Mouse (Mus musculus): ENCODE measurements around the gene Auts2. TPM values are rescaled to one million over a fixed set of nuclear protein-coding genes. Genes with fewer than 3 reads are reported as not detected.

Gene Auts2
- polyA plus RNA-seq, 1 experiment from 2014 or later, result 4.9 TPM

- TF ChIP-seq CTCF (IDR thresholded peaks at IDR 0.05; ENCODE audit: low read depth), result no peak
- Histone ChIP-seq H3K9ac (ENCODE audit: low read depth, low read length) (no peak overlapping the region), H3K27ac (ENCODE audit: low read depth, low read length) (no peak overlapping the region), H3K4me3 (ENCODE audit: low read depth, low read length) (no peak overlapping the region), H3K4me1 (replicated peaks; ENCODE audit: control insufficient read depth, insufficient read depth, low read length) (0 out of 2 replicates have a peak, but pooled peaks cover 9% of the 10 kb centered on the region), H3K9me3 (ENCODE audit: control insufficient read depth) (no peaks in the 10 kb centered on the region), H3K4me2 (replicated peaks; ENCODE audit: low read depth) (no peak overlapping the region), H3K27me3 (replicated peaks; ENCODE audit: control insufficient read depth, insufficient read depth, low read length) (no peaks in the 10 kb centered on the region), H3K36me3 (ENCODE audit: control insufficient read depth, insufficient read depth) (no peaks in the 10 kb centered on the region)
- 65% methylated on average over 3 of the region's 3 CpGs for WGBS
- ATAC-seq, result no peak
Observed at GRCm38 (mm10) chr5:132186659-132187058, 356.5 kb downstream of the Auts2 start.

- 0 out of 2 replicates have a peak, but pooled peaks cover 9% of the 10 kb centered on the region for H3K4me1 ChIP-seq (replicated peaks; ENCODE audit: control insufficient read depth, insufficient read depth, low read length)
- WGBS, result 70% methylated on average over 7 of the region's 7 CpGs
- H3K36me3 ChIP-seq (ENCODE audit: control insufficient read depth, insufficient read depth), result no peaks in the 10 kb centered on the region
- no peak overlapping the region for H3K9ac ChIP-seq (ENCODE audit: low read depth, low read length)
- no peak for TF ChIP-seq CTCF (IDR thresholded peaks at IDR 0.05; ENCODE audit: low read depth)
- H3K9me3 ChIP-seq (ENCODE audit: control insufficient read depth), result no peaks in the 10 kb centered on the region
- ATAC-seq, result no peak
- no peak overlapping the region for H3K4me2 ChIP-seq (replicated peaks; ENCODE audit: low read depth)
- H3K27me3 ChIP-seq (replicated peaks; ENCODE audit: control insufficient read depth, insufficient read depth, low read length), result no peaks in the 10 kb centered on the region
- no peak overlapping the region for H3K4me3 ChIP-seq (ENCODE audit: low read depth, low read length)
- no peak overlapping the region for H3K27ac ChIP-seq (ENCODE audit: low read depth, low read length)
Observed at GRCm38 (mm10) chr5:132186221-132186620, 356.9 kb downstream of the Auts2 start.

GRCm38 (mm10) chr5:132184395-132185095 lies 358.6 kb downstream of the Auts2 start:
- no peaks in the 10 kb centered on the region for H3K9me3 ChIP-seq (ENCODE audit: control insufficient read depth)
- ATAC-seq, result no peak
- no peak overlapping the region for H3K9ac ChIP-seq (ENCODE audit: low read depth, low read length)
- 0 out of 2 replicates have a peak, but pooled peaks cover 9% of the 10 kb centered on the region for H3K4me1 ChIP-seq (replicated peaks; ENCODE audit: control insufficient read depth, insufficient read depth, low read length)
- no peaks in the 10 kb centered on the region for H3K27me3 ChIP-seq (replicated peaks; ENCODE audit: control insufficient read depth, insufficient read depth, low read length)
- H3K36me3 ChIP-seq (ENCODE audit: control insufficient read depth, insufficient read depth), result no peaks in the 10 kb centered on the region
- 35% methylated on average over 4 of the region's 4 CpGs for WGBS
- H3K4me2 ChIP-seq (replicated peaks; ENCODE audit: low read depth), result no peak overlapping the region
- no peak overlapping the region for H3K4me3 ChIP-seq (ENCODE audit: low read depth, low read length)
- no peak for TF ChIP-seq CTCF (IDR thresholded peaks at IDR 0.05; ENCODE audit: low read depth)
- no peak overlapping the region for H3K27ac ChIP-seq (ENCODE audit: low read depth, low read length)

GRCm38 (mm10) chr5:132182077-132182476 lies 361.1 kb downstream of the Auts2 start:
- no peak overlapping the region for H3K27ac ChIP-seq (ENCODE audit: low read depth, low read length)
- no peak overlapping the region for H3K9ac ChIP-seq (ENCODE audit: low read depth, low read length)
- no peaks in the 10 kb centered on the region for H3K36me3 ChIP-seq (ENCODE audit: control insufficient read depth, insufficient read depth)
- WGBS, result 81% methylated on average over 9 of the region's 9 CpGs
- no peak for TF ChIP-seq CTCF (IDR thresholded peaks at IDR 0.05; ENCODE audit: low read depth)
- no peaks in the 10 kb centered on the region for H3K9me3 ChIP-seq (ENCODE audit: control insufficient read depth)
- no peak for ATAC-seq
- H3K27me3 ChIP-seq (replicated peaks; ENCODE audit: control insufficient read depth, insufficient read depth, low read length), result no peaks in the 10 kb centered on the region
- H3K4me2 ChIP-seq (replicated peaks; ENCODE audit: low read depth), result no peak overlapping the region
- no peak overlapping the region for H3K4me3 ChIP-seq (ENCODE audit: low read depth, low read length)
- 0 out of 2 replicates have a peak, but pooled peaks cover 9% of the 10 kb centered on the region for H3K4me1 ChIP-seq (replicated peaks; ENCODE audit: control insufficient read depth, insufficient read depth, low read length)

- Histone ChIP-seq H3K27me3 (replicated peaks; ENCODE audit: control insufficient read depth, insufficient read depth, low read length) (no peaks in the 10 kb centered on the region), H3K27ac (ENCODE audit: low read depth, low read length) (no peak overlapping the region), H3K4me3 (ENCODE audit: low read depth, low read length) (no peak overlapping the region), H3K4me1 (replicated peaks; ENCODE audit: control insufficient read depth, insufficient read depth, low read length) (no peaks in the 10 kb centered on the region), H3K9ac (ENCODE audit: low read depth, low read length) (no peak overlapping the region), H3K36me3 (ENCODE audit: control insufficient read depth, insufficient read depth) (no peaks in the 10 kb centered on the region), H3K9me3 (ENCODE audit: control insufficient read depth) (no peaks in the 10 kb centered on the region), H3K4me2 (replicated peaks; ENCODE audit: low read depth) (no peak overlapping the region)
- TF ChIP-seq CTCF (IDR thresholded peaks at IDR 0.05; ENCODE audit: low read depth), result no peak
- ATAC-seq, result no peak
- 79% methylated on average over 8 of the region's 8 CpGs for WGBS
Observed at GRCm38 (mm10) chr5:132170010-132170409, 373.1 kb downstream of the Auts2 start.

GRCm38 (mm10) chr5:132168805-132169204 lies 374.3 kb downstream of the Auts2 start:
- Histone ChIP-seq H3K36me3 (ENCODE audit: control insufficient read depth, insufficient read depth) (no peaks in the 10 kb centered on the region), H3K4me1 (replicated peaks; ENCODE audit: control insufficient read depth, insufficient read depth, low read length) (no peaks in the 10 kb centered on the region), H3K4me2 (replicated peaks; ENCODE audit: low read depth) (no peak overlapping the region), H3K27me3 (replicated peaks; ENCODE audit: control insufficient read depth, insufficient read depth, low read length) (no peaks in the 10 kb centered on the region), H3K27ac (ENCODE audit: low read depth, low read length) (no peak overlapping the region), H3K9ac (ENCODE audit: low read depth, low read length) (no peak overlapping the region), H3K9me3 (ENCODE audit: control insufficient read depth) (no peaks in the 10 kb centered on the region), H3K4me3 (ENCODE audit: low read depth, low read length) (no peak overlapping the region)
- TF ChIP-seq CTCF (IDR thresholded peaks at IDR 0.05; ENCODE audit: low read depth), result no peak
- no peak for ATAC-seq
- 83% methylated on average over 5 of the region's 5 CpGs for WGBS
